Mouse (Mus musculus): ENCODE results near the gene Cpne2.

Cpne2 gene

DNA sequence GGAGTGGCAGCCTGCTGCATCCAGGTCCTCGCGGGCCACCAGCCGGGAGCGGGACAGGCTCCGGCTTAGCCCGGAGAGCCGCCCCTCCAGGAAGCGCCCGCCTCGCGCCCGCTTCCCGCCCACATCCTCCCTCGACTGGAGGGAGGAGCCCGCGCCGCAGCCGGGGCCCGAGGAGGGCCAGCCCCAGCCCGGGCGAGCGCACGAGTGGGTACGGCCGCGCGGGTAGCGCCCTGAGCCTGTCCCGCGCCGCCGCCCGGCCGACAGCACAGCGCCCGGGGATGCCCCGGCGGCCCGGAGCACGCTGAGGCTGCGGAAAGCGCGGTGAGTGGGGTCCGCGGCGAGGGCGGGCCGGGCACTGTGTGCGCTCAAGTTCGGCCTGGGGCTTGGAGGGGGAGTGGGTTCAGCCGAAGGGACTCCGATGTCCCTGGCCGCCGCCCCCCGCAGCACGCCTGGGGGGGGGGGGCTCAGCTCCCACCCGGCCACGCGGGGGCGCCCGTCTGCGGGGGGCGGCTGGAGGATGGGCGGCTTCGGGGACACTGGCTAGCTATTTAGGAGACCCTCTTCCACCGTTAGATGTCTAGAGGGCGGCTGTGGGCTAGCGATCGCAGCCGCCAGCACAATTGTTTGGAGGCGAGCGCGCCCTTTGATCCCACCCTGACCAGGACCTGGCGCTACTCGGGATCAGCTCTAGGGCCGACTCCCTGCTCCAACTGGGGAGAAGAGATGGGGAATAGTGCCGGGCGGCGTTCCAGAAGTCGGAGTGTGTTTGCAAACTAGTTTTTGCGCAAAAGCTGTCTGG is at the start of gene Cpne2:
TSS of gene Cpne2 (plus strand) at position 118 of the 799 bp plus-strand sequence.
- DNase-seq: peak; percentile 34 to 48

DNA sequence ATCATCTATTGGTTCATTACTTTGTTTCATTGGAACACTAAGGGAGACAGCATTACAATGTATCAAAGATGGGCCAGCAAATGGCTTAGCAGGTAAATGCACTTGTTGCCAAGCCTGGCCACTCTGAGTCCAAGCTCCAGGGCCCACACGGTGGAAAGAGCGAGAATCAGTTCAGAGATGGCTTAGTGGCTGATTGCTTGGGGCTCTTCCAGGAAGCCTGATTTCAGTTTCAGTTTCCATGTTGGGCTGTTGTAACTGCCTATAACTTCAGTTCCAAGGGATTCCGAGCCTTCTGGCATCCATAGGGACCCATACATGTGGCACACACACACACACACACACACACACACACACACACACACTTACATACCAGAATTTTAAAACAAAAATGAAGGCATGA is 47.5 kb upstream of the Cpne2 start:
- no peak for DNase-seq

DNA sequence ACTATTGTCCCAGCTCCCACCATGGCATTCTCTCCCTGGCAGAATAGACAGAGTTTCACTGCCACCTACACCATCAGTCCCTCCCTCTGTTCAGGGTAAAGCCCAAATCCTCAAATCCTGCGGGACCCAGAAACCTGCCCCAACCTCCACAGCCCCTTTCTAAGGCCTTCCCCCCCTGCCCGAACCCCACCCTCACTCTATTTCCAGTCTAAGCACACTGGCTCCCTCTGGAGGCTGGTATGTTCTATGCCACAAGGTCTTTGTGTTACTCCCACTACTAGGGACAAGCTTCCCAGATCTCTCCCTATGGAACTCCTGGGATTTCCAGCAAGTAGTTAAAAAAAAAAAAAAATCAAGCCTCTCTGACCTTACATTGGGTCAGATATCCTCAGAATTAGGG is 46.9 kb upstream of the Cpne2 start:
- DNase-seq: peak; percentile 42 to 61

DNA sequence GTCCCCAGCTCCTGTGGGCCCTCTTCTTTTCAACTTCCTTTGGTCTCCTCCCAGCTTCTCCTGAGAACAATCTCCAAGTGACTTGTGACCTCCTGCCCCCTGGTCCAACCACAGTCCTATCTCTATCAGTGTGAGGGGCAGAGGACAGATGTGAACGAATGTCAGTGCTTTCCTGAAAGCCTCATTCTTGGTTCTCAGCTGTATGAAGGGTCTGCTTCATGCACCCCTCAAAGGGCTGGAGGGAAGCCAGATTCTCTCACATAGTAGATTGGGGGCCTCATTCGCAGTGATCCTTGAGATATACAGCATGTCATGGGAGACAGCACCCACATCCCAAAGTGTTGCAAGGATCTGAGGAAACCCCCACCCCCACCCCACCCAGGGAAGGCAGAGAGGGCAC is 44.8 kb upstream of the Cpne2 start:
- no peak for DNase-seq

DNA sequence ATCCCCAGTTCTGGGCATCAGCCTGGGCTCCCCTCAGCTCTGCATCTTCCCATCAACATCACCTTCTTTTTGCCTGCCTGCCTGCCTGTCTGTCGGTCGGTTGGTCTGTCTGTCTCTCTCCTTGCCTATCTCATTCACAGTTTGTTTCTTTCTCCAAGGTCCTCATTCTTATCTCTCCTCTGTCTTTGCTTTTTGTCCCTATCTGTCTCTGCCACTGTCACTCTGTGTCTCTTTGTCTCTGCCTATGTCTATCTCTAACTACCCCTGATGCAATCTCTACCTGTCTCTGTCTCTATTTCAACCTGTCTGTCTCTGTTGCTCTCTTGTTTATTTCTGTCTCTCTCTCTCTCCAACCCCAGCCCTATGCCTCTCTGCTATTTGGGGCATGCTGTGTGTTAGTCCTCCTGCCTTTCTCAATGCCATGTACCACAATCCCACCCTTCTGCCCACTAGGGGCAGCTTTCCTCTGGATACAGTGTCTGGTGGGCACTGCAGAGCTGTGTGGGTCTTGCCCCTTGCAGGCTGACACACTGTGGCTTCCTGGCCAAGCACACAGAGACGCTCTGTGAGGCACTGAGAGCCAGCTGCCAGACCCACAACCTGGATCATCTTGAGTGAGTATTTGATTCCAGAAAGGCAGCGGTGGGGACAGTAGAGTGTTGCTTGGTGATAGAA is 42.8 kb upstream of the Cpne2 start:
- DNase-seq: no peak

DNA sequence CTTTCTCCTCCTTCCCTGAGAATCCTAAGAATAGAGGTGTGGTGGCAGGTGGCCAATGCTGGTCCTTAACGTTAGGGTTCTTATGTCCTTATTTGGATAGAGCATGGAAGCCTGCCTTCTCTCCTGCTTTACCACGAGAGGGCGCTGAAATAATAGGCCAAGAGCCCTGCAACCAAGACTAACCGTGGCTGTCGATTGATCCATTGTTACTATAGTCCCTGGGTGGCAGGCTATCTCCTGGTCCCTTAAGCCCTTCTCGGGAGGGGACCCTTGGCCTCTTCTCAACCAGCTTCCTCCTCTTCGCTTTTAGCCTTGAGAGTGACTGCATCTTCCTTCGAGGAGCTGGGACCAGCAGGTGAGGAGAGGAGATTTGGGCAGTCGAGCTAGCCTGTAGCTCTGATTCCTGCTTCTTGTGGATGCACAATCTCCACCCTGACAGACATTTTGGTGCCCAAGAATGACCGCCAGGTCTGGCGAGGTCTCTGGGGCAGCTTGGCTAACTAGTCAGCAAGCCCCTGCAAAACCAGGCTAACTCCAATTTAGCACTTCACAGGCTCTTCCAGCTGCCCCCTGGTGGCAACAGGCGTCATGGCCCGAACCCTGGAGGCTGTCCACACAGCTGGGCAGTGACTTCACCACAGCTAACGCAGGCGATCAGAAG is 40.6 kb upstream of the Cpne2 start:
- peak; percentile 66 to 81 for DNase-seq

DNA sequence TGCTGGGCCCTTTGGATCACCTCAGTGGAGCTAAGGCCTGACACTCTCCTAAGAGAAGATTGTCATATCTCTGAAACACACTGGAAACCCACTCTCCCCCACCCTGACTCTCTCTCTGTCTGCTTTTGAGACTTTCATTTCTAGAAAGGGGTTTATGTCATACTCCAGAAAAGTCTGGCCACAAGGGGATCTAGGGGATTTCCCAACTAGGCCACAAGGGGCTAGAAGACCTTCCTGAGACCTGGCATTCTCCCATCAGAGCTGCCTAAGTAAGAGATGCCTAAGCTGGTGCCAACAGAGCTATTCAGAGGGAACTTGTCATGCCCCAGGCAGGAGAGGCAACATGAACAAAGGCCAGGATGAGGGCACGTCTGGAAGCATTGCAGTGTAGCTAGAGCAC is 39.5 kb upstream of the Cpne2 start:
- DNase-seq: no peak

DNA sequence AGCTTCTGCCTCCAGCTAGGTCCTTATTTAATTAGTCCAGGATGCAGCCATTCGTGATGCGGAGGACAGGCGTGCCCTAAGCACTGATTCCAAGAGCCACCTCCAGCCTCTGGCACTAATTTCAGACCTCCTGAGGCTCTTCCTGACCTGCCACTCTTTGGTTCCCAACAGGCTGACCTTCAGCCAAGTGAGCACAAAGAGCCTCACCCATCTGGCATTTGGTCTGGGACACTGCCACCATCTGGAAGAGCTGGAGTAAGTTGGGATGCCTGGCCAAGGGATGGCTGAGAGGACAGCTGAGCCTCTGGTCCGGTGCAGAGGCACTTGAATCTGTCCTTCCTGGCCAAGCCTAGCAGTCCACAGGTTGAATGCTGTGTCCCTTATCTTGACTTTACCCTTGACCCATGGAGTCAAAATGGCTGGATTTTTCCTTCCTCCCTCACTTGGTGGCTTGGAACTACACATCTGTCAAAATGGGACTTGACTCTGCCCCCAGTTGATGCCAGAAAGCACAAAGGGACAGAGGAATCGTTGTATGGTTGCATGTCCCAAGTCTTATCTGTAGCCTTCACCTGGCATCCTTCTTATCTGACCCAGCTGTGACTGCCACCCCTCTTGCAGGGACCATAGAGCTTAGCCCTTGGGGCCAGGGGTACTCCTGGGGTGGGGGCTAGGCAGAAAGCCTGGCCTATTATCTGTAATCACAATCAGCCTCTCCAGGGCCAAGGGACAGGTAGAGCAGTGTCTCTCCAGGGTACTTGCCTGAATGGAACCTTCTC is 17.2 kb upstream of the Cpne2 start:
- DNase-seq: no peak

DNA sequence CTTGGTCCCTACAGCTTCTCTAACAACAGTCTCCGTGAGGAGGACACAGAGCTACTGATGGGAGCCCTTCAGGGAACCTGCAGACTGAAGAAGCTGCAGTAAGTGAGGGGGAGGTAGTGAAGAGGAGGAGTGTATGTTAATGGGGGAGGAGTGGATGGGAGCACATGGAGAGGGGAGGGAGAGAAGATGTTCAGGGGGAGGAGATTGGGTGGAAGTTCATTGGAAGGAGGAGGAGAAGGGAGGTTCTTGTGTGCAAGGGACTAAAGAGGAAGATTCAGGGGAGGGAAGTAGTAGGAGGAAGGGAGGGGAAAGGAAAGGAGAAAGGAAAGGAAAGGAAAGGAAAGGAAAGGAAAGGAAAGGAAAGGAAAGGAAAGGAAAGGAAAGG is 16.6 kb upstream of the Cpne2 start:
- DNase-seq: no peak

DNA sequence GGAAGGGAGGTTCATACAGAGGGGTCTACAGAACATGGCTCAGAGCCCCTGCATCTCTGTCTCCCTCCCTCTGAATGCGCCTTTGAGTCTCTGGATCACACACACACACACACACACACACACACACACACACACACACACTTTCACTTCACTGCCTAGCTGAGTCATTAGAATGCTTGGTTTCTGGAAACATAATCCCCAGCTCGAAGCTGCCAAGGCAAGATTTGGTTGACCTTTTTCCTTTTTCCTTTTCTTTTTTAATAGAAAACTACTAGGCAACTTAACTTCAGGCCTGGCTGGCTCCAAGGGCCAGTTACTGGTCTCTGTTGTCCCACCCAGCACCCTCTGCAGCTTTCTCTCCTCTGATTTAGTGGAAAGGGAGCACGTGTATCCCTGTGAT is 16.0 kb upstream of the Cpne2 start:
- DNase-seq: no peak

DNA sequence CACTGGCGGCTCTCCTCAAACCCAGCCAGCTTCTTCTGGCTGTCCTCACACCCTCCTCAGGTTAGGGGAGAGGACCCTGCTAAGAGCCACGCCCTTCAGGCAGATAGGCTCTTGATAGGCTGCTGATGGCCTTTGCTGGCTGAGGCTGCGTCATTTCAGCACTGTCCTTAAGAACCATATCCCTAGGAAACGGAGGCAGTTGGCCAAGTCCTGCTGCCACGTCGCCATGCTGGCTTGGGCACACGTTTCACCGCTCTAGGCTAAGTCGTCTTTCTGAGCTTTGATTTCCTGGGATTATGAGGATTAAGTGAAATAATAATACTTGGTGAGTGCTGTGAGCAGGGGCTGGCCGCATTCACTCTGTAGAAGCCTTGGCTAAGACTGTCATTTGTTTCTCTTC is 14.5 kb upstream of the Cpne2 start:
- DNase-seq: no peak

DNA sequence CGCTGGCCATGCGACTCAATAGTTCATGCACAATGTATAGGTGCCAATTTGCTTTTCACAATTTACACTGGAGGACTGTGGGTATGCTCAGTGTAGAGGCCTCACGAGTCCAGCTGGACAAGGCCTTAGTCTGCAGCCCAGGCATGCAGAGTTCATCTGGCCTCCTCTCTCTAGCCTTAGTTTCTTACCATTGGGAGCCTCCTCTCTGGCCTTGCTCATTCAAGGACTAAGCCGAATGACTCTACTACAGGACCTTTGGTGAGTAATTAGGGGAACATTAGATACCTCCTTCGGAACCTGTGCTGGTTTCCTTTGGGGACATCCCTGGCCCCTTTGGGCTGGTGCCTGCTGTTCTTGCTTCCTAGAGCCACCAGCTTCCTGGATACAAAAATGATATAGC is 13.8 kb upstream of the Cpne2 start:
- DNase-seq: no peak

DNA sequence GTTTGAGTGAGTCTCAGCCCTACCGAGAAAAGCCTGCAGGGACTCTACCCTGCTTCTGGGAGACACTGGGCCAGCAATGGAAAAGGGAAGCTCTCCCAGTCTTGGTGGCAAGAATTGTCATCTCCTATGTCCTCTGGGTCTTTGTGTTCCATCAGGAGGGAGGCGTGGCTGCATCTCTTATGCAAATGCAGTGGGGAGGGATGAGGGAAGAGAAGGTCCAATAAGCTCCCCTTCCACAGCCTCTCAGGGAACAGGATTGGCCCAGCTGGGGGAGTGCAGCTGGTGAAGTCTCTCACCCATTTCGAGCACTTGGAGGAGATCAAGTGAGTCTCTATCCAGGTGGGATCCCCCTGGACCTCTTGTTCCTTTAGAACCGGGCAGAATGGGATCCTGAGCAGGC is 11.3 kb upstream of the Cpne2 start:
- DNase-seq: no peak

DNA sequence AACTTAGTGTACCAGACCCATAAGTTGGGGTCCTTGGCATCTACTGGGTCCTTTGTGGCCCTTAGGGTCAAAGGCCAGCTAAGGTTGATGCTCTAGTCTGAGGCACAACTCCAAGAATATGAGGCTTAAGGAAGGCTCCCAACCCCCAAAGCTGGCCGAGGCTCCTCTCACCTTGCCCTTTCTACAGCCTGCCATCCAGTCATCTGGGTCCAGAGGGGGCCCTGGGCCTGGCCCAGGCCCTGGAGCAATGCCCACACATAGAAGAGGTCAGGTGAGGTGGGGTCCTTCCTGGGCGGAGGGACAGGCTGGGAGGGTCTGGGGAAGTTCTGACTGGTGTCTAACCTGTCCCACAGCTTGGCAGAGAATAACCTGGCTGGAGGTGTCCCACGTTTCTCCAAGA is 10.3 kb upstream of the Cpne2 start:
- DNase-seq: no peak

DNA sequence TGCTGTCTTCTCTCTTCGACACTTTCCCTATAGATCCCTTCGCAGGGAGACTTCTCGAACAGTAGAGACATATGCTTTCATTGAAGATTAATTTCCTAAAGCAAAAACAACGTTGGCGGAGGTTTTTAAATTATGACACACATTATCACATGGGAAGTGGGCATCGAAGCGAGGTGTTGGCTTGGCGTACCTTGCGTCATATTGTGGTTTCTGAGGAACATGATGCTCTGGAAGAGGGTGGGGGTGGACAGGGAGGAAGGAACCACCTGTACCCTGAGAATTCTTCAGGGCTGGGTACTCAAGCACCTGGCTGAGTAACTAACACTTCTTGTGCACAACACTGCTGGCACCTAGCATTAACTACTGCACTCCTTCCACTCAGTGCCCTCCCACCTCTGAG is 8.2 kb upstream of the Cpne2 start:
- no peak for DNase-seq

DNA sequence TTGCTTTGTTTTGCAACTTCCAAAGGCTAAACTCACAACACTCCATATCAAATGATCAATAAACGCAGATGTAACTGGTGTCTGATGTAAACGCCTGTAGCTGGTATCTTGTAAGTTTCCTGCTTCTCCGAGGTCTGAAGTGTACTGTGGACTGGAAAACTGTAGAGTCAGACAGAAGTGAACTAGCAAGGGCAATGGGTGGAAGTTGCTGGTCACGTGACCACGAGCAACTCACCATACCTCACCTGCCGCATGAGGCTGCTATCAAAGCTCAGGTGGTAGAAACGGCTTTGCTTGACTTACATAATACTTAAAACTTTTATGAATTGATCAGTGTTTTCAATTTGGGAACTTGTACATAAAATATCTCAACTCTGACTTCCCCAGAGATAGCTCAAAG is 5.6 kb upstream of the Cpne2 start:
- DNase-seq: no peak

DNA sequence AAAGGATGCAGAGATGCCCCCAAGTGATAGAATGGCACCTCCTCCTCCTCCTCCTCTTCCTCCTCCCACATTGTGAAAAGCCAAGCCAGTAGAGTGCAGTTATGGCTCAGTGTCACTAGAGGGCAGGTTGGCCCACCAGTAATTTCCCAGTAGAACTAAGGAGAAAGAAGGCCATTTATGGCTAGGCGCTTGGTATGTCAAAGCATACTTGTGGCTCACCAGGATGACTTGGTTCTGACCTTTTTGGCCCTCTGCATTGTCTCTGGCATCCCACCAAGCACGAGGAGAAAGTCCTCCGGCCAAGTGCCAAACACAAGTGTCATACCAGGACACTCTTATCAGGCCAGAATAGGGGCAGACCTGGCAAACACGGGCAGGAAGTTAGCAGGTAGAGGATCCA is 4.5 kb upstream of the Cpne2 start:
- DNase-seq: peak; percentile 68 to 75

DNA sequence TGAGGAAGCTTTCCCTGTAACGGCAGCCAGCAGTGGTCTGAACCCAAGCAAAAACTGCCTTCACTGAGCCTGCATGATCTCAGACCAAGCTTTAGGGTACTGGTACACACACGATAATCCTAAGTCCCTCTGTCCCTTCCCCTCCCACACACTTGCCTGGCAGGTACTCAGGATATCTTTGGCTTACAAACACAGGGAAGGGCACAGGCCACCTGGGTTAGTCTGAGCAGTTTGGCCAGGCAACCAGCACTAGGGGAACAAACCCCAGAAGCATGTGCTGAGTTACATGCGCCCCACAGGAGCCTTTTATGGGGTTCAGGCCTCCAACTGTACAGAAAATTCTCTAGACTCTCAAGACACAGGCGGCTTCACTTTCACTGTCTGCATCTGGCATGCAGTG is 2.9 kb upstream of the Cpne2 start:
- DNase-seq: no peak

DNA sequence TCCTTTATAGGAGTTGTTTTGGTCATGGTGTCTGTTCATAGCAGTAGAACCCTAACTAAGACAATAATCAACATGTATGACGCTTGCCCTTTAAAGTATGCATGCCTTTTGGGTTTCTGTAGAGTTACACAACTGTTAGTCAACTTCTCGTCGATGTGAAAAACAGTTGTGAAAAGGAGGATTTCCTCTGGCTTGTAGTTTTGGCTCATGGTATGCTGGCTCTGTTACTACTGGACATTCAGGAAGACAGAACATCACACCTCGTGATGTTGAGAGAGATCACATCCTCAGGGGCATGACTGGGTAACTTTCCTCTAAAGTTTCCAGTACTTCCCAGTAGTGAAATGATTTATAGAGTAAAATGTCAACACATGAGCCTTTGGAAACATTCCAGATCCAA is 2.1 kb upstream of the Cpne2 start:
- DNase-seq: no peak

DNA sequence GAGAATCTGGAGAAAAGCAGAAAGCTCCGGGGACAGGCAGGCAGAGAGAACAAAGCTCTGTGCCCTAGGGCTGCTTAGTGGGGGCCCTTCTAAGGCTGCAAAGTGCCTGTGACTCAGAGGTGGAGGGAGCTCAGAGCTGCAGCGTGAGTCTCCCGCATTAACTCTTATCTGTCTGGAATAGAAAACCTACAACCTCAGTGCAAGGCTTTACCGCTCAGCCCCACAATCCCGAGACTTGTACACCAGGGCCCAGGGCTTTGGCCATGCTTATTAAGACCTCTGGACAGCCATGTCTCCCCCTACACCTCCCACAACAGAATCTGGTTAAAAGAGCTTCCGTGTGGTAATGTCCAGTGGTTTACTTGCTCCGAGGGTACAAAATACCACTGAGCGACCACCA is 790 bp upstream of the Cpne2 start:
- DNase-seq: no peak

DNA sequence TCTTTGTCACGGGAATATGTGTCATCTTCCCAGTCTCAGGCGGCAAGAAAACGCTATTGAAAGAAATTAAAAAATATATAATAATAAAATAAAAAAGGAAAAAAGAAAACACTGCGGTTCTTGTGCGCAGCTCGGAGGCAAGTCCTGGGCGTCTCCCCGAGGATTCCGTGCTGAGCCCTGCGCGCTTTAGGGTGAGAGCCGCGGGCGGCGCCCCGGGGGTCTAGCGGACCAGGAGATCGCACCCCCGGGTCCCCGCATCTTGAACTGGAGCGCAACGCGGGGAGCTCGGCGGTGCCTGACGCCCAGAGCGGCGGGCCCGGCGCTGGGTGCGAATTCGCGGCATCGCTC is 291 bp upstream of the Cpne2 start:
- DNase-seq: no peak

DNA sequence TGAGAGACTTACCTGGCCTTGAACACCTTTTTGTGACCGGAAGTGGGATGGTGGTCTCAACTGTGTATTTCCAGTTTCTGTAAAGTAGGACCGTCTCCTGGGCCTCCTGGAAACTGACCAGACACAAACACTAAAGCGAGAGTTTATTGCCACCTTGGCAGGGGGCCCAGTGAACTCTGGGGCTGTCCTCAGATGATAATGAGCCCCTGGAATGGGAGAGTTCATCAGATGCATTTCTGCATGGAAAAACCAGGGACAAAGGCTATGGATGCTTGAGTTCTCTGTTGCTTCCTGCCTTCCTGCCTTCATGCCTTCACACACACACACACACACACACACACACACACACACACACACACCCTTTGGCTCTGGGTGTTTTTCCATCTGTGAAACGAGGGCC is 1.8 kb downstream of the Cpne2 start:
- peak; percentile 26 to 46 for DNase-seq

DNA sequence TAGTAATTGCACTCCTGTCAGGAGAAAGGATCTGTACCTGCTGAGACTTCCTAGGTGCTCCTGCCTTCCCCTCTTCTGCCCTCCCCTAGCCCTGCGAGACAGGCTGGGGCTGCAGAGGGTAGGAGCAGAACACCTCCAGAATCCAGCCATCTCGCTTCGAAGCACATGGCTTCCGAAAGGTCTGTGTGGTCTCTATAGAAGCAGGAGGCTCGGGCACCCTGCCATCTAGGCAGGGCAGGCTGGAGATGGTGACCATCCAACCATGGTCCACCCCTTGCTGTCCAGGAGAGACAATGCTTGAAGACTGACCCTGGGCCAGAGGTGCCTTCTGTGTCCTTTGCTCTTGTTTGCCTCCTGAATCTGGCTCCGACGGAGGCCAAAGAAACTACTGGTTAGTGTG is 2.8 kb downstream of the Cpne2 start:
- DNase-seq: no peak

DNA sequence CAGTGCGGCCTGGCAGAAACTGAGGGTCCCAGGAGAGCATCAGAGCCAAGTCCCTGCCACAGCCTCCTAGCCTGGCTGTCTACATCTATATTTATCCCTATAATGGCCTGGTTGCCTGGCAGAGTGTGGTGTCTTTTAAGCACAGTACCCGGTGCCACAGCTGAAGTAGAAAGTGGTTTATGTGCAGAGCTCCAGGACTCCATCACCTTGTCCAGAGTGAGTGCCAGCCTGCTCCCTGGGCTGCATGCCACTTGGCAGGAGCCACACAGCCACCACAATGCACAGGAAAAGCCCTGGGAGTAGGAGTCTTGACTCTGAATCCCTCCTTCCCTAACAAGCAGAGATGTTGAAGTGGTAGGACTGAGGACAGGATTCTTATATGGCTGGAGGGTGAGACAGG is 4.7 kb downstream of the Cpne2 start:
- no peak for DNase-seq
